Mouse (Mus musculus): ENCODE measurements at regions not wholly inside any gene's neighbourhood (a gene's known extent, or its start where the extent isn't known, plus 50 kb on each side); places are given as distances from the start of the nearest gene placed in this dataset.

DNA sequence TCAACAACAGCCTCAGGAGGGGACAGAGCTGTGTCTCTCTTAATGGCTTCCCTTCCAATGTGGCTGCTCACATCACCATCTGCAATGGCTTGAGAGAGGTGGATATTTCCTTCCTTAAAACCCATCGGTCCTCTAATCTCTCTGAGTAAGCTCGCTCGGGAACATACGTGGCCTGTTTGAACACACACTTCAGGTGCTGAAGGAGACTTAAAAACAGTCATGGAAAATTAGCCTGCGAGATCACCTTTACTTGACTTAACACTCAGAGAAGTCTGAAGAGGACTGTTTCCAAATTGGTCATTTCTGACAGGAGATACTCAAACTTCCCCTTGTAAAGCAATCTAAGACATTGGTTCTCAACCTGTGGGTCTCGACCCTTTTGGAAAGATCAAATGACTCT is 83.0 kb downstream of the Vegfa start:
- no peak for TF ChIP-seq MYC (IDR thresholded peaks at IDR 0.05; ENCODE audit: low read depth, low read length)
- no peak for TF ChIP-seq JUND (IDR thresholded peaks at IDR 0.05; ENCODE audit: low read depth, low read length)
- no peak for TF ChIP-seq ELF1 (IDR thresholded peaks at IDR 0.05; ENCODE audit: low read depth, low read length)
- no peak for TF ChIP-seq TAL1 (IDR thresholded peaks at IDR 0.05; ENCODE audit: low read length)
- TF ChIP-seq BHLHE40 (IDR thresholded peaks at IDR 0.05; ENCODE audit: borderline replicate concordance, low read depth, low read length), result no peak
- TF ChIP-seq ZNF384 (IDR thresholded peaks at IDR 0.05; ENCODE audit: low read depth, low read length), result no peak
- TF ChIP-seq SIN3A (IDR thresholded peaks at IDR 0.05; ENCODE audit: low read length), result no peak
- TF ChIP-seq EP300 (IDR thresholded peaks at IDR 0.05; ENCODE audit: low read depth in 1 of 2, low read length in 2 of 2), result no peak
- no peak for TF ChIP-seq CTCF (IDR thresholded peaks at IDR 0.05 in 2 of 3, conservative IDR thresholded peaks at IDR 0.05 in 1 of 3; ENCODE audit: control insufficient read depth in 1 of 3, insufficient read depth in 1 of 3, low read depth in 2 of 3, low read length in 3 of 3, poor library complexity in 1 of 3, severe bottlenecking in 1 of 3)
- Histone ChIP-seq H3K9ac (ENCODE audit: control insufficient read depth, low read depth, low read length, poor library complexity, severe bottlenecking) (no peak overlapping the region), H3K4me3 (ENCODE audit: control insufficient read depth in 1 of 2, insufficient read depth in 1 of 2, low read depth in 2 of 2, low read length in 2 of 2) (no peak overlapping the region), H3K79me2 (ENCODE audit: control insufficient read depth, insufficient read depth, low read length, poor library complexity) (no peaks in the 10 kb centered on the region), H3K9me3 (replicated peaks; ENCODE audit: insufficient read depth, low read length) (no peaks in the 10 kb centered on the region), H3K27me3 (ENCODE audit: control insufficient read depth in 1 of 2, insufficient read depth in 2 of 2, low read length in 2 of 2) (peaks cover 0 to 5% of the 10 kb centered on the region in 2 experiments; a peak in 3 of 4 replicates), H3K36me3 (ENCODE audit: control insufficient read depth in 1 of 2, insufficient read depth in 2 of 2, low read length in 2 of 2) (no peaks in the 10 kb centered on the region), H3K27ac (ENCODE audit: control insufficient read depth, low read depth, low read length) (no peak overlapping the region), H3K4me1 (ENCODE audit: control insufficient read depth in 1 of 2, insufficient read depth in 2 of 2, low read length in 2 of 2) (no peaks in the 10 kb centered on the region)
- no peak for DNase-seq (ENCODE audit: low read depth, low spot score)

DNA sequence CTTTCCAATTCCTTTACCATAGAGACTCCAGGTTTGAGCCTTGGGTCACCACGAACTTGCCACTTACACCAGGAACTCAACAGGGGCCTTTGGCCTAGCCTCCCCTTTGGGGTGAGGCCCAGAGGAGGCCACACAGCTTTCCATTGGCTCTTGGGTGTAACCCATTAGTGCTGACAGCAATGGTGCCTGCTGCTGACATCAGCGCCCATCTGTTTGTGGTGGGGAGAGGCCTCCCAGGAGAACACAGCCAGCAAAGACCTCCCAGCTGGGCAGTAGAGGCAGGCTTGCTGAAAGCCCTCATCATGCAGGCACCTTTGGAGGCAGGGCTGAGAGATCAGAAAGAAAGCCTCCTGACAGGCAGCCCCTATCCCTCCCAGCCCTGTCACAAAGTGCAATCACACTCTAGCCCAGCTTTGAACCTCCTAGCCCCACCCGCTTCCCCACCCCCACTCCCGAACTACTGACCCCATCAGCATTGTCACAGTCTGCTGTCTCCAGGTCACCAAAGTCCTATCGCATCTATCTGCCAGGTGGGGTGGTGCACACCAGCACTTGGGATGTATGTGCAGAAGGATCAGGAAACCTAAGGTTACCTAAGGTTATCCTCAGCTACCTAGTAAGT is 83.7 kb downstream of the Vegfa start:
- Histone ChIP-seq H3K9me3 (replicated peaks; ENCODE audit: insufficient read depth, low read length) (no peaks in the 10 kb centered on the region), H3K4me1 (ENCODE audit: control insufficient read depth in 1 of 2, insufficient read depth in 2 of 2, low read length in 2 of 2) (no peaks in the 10 kb centered on the region), H3K79me2 (ENCODE audit: control insufficient read depth, insufficient read depth, low read length, poor library complexity) (no peaks in the 10 kb centered on the region), H3K9ac (ENCODE audit: control insufficient read depth, low read depth, low read length, poor library complexity, severe bottlenecking) (no peak overlapping the region), H3K27me3 (ENCODE audit: control insufficient read depth in 1 of 2, insufficient read depth in 2 of 2, low read length in 2 of 2) (peaks cover 0 to 5% of the 10 kb centered on the region in 2 experiments; a peak in 3 of 4 replicates), H3K36me3 (ENCODE audit: control insufficient read depth in 1 of 2, insufficient read depth in 2 of 2, low read length in 2 of 2) (no peaks in the 10 kb centered on the region), H3K4me3 (ENCODE audit: control insufficient read depth in 1 of 2, insufficient read depth in 1 of 2, low read depth in 2 of 2, low read length in 2 of 2) (no peak overlapping the region), H3K27ac (ENCODE audit: control insufficient read depth, low read depth, low read length) (no peak overlapping the region)
- TF ChIP-seq NELFE (IDR thresholded peaks at IDR 0.05; ENCODE audit: low read depth, low read length), result no peak
- no peak for TF ChIP-seq SMC3 (IDR thresholded peaks at IDR 0.05; ENCODE audit: low read depth, low read length)
- no peak for TF ChIP-seq ZMIZ1 (IDR thresholded peaks at IDR 0.05; ENCODE audit: low read depth, low read length)
- no peak for TF ChIP-seq RAD21 (IDR thresholded peaks at IDR 0.05; ENCODE audit: low read depth, low read length)
- no peak for TF ChIP-seq MYB (IDR thresholded peaks at IDR 0.05; ENCODE audit: low read depth, low read length)
- TF ChIP-seq BHLHE40 (IDR thresholded peaks at IDR 0.05; ENCODE audit: borderline replicate concordance, low read depth, low read length), result no peak
- TF ChIP-seq UBTF (IDR thresholded peaks at IDR 0.05; ENCODE audit: borderline replicate concordance, insufficient read depth, low read depth, low read length), result no peak
- DNase-seq (ENCODE audit: low read depth, low spot score), result no peak
